Mouse (Mus musculus) neural tube, embryonic 14.5 days (tissue): ENCODE data around the gene Atl1. TPM values are rescaled to one million over a fixed set of nuclear protein-coding genes. Genes with fewer than 3 reads are reported as not detected.

Source experiments
- ATAC-seq: fragments of 200-750 bp; cut with Nextera tagmentation; 2 replicates; pipeline ENCODE4 v1.8.0; 2017; ENCODE audit warnings: low read depth, mild to moderate bottlenecking, moderate TSS enrichment, moderate library complexity
- H3K27ac ChIP-seq: fragments of 300-500 bp; sonication (generic); 2 replicates; pipeline ENCODE4 v1.5.1; 2014; ENCODE audit warnings: low read depth, mild to moderate bottlenecking, control low read depth, low read length, moderate library complexity, mixed read lengths
- H3K27me3 ChIP-seq: fragments of 300-500 bp; sonication (generic); 2 replicates; pipeline ENCODE4 v1.6.1; 2014; ENCODE audit warnings: low read length; ENCODE audit not compliant: control insufficient read depth, insufficient read depth
- H3K36me3 ChIP-seq: fragments of 300-500 bp; sonication (generic); 2 replicates; pipeline ENCODE4 v1.6.1; 2014; ENCODE audit warnings: low read length, mixed read lengths; ENCODE audit not compliant: control insufficient read depth, insufficient read depth
- H3K4me1 ChIP-seq: fragments of 300-500 bp; sonication (generic); 2 replicates; pipeline ENCODE4 v1.6.1; 2014; ENCODE audit warnings: low read length; ENCODE audit not compliant: control insufficient read depth, insufficient read depth
- H3K4me2 ChIP-seq: fragments of 300-500 bp; sonication (generic); 2 replicates; pipeline ENCODE4 v1.6.1; 2014; ENCODE audit warnings: mild to moderate bottlenecking, low read depth, low read length, control low read depth
- H3K4me3 ChIP-seq: fragments of 300-500 bp; sonication (generic); 2 replicates; pipeline ENCODE4 v1.5.1; 2014; ENCODE audit warnings: low read depth, low read length, control low read depth, mixed read lengths
- H3K9ac ChIP-seq: fragments of 300-500 bp; sonication (generic); replicated peaks from 2 replicates; pipeline ENCODE4 v1.6.1; 2014; ENCODE audit warnings: low read depth, mild to moderate bottlenecking, control low read depth, low read length, mixed read lengths
- H3K9me3 ChIP-seq: fragments of 300-500 bp; sonication (generic); 2 replicates; pipeline ENCODE4 v1.6.1; 2016; ENCODE audit warnings: low read length; ENCODE audit not compliant: control insufficient read depth
- WGBS: fragments of 180-500 bp; shearing (Covaris S2); extraction: QIAGEN DNeasy Blood & Tissue Kit; methylation state at CpG from one replicate; pipeline ENCODE4 v1.1.7; 2014; 5-methylcytosine and 5-hydroxymethylcytosine counted together
- polyA plus RNA-seq: library from polyadenylated mRNA; unstranded; fragments of >200 nt; fragmentation: Nextera tagmentation; extraction: Ambion mirVana; gene quantifications from 2 replicates; pipeline ENCODE4 v1.2.1, GENCODE M21; 2014

The Atl1 gene
- polyA plus RNA-seq, result 145 and 166 TPM in 2 replicates

DNA sequence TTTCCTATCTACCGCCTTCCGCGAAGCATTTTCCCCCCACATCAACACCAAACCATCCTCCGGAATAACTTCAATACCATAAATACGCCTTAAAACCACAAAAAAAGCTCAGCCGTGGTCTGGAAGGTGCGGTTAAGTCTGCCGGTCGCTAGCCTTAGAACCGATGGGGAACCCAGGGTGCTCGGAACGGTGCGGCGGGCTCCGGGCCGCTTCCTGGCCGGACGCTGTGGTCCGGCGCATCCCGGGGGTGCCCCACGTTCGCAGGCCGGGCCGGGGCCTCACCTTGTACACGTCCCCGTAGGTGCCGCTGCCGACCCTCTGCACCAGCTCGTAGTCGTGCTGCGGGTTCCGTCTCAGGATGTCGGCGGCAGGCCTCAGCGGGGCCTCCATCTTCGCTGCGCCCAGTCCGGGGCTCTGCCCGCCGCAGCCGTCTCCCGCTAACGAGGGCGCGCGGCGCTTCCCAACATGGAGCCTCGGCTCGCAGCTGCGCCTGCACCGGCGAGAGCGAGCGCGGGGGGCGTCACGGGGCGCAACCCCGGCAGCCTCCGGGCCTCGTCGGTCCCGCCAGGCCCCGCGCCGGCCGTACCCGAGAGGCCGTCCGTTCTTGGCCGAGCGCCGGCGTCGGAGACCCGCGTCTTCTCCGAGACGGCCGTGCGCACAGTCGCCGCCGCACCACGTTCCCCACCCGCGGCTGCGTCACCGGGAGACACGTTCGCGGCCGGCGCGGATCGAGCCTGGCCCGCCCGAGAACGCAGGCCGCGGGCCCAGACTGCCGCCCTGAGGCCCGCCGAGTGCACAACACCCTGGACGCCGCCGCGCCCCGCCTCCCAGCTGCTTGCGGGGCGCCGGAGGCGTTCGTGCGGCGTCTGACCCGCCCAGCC lies at the start of gene Atl1, which contains the start of gene Map4k5:
Gene Atl1, plus strand, starts transcription at position 244 of the 881 bp plus-strand sequence.
Gene Map4k5, minus strand, starts transcription at position 830 of the 881 bp plus-strand sequence.
- Histone ChIP-seq H3K4me1 (peaks cover 26% of the 10 kb centered on the region), H3K9me3 (no peaks in the 10 kb centered on the region)
- WGBS, result under 1% methylated on average over 86 of the region's 118 CpGs

DNA sequence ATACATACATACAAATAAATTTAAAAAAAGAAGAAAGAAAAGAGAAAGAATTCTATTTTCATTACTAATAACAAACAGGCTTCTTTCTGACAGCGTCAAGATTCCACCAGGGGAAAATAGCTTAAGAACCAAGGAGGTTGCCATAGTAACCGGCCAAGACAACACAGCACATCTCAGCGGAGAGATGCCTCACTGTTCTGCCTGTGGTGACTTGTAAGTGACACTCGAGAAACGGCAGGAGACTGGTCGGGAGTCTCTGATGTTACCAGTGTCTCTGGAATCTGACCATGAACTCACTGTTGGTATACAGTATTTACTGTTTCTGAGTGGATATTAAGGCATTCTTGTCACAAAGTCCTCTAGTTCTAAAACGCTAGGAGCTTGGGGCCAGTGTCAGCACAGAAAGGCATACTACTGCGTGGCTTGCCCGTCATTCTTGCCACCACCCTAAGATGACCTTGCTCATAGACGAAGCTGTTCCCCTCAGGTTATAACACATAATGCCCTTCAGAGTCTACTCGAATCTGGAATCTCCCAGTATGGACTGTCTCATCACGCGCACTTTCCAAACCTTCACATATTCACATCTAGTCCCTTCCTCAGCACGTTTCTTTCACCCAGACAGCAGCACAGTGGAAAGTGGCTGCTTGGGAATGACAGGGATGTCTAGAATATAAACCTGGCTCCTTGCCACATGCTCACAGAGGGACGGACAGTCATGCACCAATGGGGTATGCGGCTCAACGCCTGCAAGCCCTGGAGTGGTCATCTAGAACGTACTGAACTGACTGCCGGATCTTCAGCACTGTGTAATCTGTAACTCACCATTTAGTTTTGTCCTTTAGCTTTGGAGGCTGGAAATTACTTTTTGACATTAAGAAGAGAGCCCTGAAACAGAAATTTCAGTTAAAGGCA lies 48.6 kb upstream of the Atl1 start:
- Histone ChIP-seq H3K27me3 (no peaks in the 10 kb centered on the region), H3K4me2 (no peak overlapping the region)

More for the DNA sequence above, at the start of gene Atl1, which contains the start of gene Map4k5:
- Histone ChIP-seq H3K9ac (peak within 1 kb of the TSS; percentile 97), H3K4me2 (peak within 1 kb of the TSS; percentile 80), H3K27me3 (no peaks in the 10 kb centered on the region; the same call in 1 of the 2 replicates), H3K36me3 (no peaks in the 10 kb centered on the region), H3K4me3 (peak within 1 kb of the TSS; percentile 90), H3K27ac (peak within 1 kb of the TSS; percentile 95)
- peak; percentile 97 for ATAC-seq

DNA sequence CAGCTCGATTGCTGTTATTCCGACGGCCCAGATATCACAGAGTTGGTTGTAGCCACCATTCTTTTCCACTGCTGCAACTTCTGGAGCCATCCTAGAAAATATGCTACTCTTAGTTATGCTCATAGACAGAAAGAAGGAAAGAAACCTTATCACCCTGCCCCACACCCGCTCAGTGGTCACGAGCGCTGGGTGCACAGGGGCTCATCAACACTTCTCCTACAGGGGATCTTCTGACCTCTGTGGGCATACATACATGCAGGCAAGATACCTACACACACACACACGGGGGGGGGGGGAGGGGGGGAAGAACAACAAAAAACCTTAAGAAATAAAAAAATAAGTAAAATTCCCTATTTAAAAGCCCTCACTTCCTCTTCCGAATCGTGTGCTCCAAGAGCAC lies 46.7 kb upstream of the Atl1 start:
- ATAC-seq, result no peak
- 91% methylated on average over 9 of the region's 9 CpGs for WGBS
- Histone ChIP-seq H3K27ac (no peak overlapping the region), H3K4me3 (no peak overlapping the region), H3K27me3 (no peaks in the 10 kb centered on the region), H3K36me3 (peaks cover 33% of the 10 kb centered on the region; the same call in 1 of the 2 replicates), H3K9ac (no peak overlapping the region), H3K4me1 (peaks cover 4% of the 10 kb centered on the region), H3K4me2 (no peak overlapping the region), H3K9me3 (no peaks in the 10 kb centered on the region)

More for the DNA sequence above, 48.6 kb upstream of the Atl1 start:
- 59% methylated on average over 19 of the region's 19 CpGs for WGBS
- Histone ChIP-seq H3K9me3 (no peaks in the 10 kb centered on the region), H3K4me3 (no peak overlapping the region), H3K36me3 (peaks cover 31% of the 10 kb centered on the region; the same call in 1 of the 2 replicates), H3K27ac (no peak overlapping the region), H3K4me1 (peaks cover 4% of the 10 kb centered on the region), H3K9ac (no peak overlapping the region)
- peak; percentile 82; the same call in 1 of the 2 replicates for ATAC-seq

DNA sequence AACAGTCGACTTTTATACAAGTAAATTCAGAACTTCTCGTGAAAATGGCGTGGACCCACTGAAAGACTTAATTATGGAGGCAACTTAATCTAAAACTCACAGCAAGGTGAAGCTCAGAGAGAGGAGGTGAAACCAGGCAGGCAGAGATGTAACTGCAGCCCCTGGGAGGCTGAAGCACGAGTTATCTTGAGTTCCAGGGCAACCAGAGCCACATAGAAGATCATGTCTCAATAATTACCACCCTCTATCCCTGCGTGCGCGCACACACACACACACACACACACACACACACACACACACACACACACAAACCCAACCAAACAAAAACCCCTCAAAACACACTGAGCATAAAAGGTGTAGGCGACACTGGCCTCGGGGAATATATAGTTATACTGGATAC lies 45.9 kb upstream of the Atl1 start:
- no peak overlapping the region for H3K4me3 ChIP-seq
- peaks cover 4% of the 10 kb centered on the region for H3K4me1 ChIP-seq
- no peak overlapping the region for H3K9ac ChIP-seq
- 95% methylated on average over 7 of the region's 9 CpGs for WGBS
- no peak overlapping the region for H3K4me2 ChIP-seq
- no peak for ATAC-seq
- H3K9me3 ChIP-seq, result no peaks in the 10 kb centered on the region
- no peak overlapping the region for H3K27ac ChIP-seq
- peaks cover 31% of the 10 kb centered on the region; the same call in 1 of the 2 replicates for H3K36me3 ChIP-seq
- H3K27me3 ChIP-seq, result no peaks in the 10 kb centered on the region

DNA sequence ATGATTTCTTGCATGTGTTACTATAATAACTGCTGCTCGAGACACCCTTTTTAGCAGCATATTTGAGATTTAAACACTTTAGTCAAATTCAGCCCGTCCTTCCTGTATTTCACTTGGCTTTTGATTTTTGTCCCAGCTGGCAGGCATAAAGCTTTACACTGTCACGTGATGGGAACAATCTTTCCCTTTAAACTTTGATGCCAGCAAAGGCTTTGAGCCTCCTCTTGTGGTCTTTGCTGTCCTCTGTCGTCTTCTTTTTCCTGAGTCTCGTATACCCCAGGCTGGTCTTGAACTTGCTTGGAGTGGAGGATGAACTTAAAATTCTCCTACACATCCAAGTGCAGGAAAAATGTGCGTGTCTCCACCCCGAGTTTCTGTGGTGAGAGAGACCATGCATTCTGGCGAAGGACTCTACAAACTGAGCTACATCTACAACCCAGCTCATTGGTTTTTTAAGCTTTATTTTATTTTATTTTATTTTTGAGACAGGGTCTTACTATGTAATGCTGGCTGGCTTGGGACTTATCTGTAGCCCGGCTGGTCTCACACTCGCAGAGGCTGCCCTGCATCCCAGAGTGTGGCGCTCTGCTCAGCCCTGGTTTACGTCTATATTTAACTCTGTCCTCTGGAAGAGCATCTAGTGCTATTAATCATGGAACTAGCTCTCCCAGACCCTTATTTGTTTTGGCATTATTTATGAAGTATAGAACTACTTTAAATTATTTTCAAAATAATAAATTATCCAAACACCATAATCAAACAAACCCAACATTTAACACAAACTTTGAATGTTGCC lies 44.1 kb upstream of the Atl1 start:
- 87% methylated on average over 12 of the region's 12 CpGs for WGBS
- Histone ChIP-seq H3K9ac (no peak overlapping the region), H3K4me1 (peaks cover 4% of the 10 kb centered on the region), H3K9me3 (no peaks in the 10 kb centered on the region), H3K36me3 (peaks cover 29% of the 10 kb centered on the region; the same call in 1 of the 2 replicates), H3K27me3 (no peaks in the 10 kb centered on the region), H3K4me3 (no peak overlapping the region), H3K4me2 (no peak overlapping the region), H3K27ac (no peak overlapping the region)
- ATAC-seq, result no peak

DNA sequence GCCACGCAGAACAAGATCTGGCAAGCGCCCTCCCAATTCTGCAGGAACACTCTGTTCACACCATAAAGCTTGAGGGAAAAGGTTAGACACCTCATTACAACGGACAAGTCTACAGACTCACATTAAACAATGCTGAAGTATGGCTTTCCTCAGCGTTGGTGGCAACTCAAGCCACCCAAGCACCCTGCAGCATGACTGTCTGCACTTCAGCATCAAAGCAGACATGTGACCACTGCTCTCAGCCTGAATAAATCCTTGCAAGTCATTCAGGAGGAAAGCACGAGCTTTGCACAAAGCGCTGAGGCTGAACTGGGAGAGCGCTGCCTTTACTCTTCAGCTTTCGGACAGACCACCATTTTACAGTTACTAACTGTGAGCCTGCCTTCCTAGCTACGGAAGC lies 40.1 kb upstream of the Atl1 start:
- Histone ChIP-seq H3K9ac (no peak overlapping the region), H3K4me3 (no peak overlapping the region), H3K36me3 (peaks cover 30% of the 10 kb centered on the region), H3K4me2 (no peak overlapping the region), H3K4me1 (no peaks in the 10 kb centered on the region), H3K27me3 (no peaks in the 10 kb centered on the region), H3K9me3 (no peaks in the 10 kb centered on the region), H3K27ac (no peak overlapping the region)
- ATAC-seq, result no peak
- 79% methylated on average over 9 of the region's 9 CpGs for WGBS

DNA sequence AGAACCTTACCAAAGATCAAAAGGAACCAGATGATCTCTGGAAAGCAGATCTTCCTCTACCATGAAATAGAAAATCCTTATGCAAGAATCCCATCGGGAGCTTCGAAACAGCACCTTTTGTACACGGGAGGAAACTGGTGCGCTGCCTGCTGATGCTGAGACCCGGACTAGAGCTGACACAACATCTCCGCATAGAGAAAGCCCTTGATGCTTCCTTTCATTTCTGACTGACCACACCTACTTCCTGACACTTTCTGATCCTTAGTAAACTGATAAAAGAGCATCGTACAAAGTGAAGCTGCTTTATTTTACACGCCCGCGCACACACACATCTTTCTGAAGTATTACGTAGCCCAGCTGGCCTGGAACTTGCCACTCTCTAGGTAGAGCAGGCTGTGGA lies 39.0 kb upstream of the Atl1 start:
- WGBS, result 94% methylated on average over 11 of the region's 11 CpGs
- Histone ChIP-seq H3K4me2 (no peak overlapping the region), H3K27ac (no peak overlapping the region), H3K4me3 (no peak overlapping the region), H3K36me3 (peaks cover 20% of the 10 kb centered on the region), H3K4me1 (no peaks in the 10 kb centered on the region), H3K9ac (no peak overlapping the region), H3K27me3 (no peaks in the 10 kb centered on the region), H3K9me3 (no peaks in the 10 kb centered on the region)
- ATAC-seq, result no peak

DNA sequence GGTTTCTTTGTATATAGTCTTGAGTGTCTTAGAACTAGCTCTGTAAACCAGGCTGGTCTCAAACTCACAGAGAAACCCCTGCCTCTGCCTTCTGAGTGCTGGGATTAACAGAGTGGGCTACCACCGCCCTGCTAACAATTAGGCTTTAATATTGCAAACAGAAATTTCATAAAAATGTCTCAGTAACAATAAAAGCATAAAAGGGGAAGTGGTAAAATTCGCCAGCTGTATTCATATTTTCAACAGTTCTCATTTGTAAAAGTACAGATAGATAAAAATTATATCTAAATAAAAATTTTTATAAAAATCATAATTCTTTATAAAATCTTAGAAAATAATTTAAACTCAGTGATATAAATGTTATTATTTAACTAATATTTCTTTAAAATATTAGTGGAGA lies 38.5 kb upstream of the Atl1 start:
- WGBS, result 95% methylated on average over 2 of the region's 2 CpGs
- no peaks in the 10 kb centered on the region for H3K4me1 ChIP-seq
- H3K27ac ChIP-seq, result no peak overlapping the region
- H3K4me2 ChIP-seq, result no peak overlapping the region
- no peak overlapping the region for H3K4me3 ChIP-seq
- no peaks in the 10 kb centered on the region for H3K9me3 ChIP-seq
- ATAC-seq, result no peak
- peaks cover 16% of the 10 kb centered on the region for H3K36me3 ChIP-seq
- H3K27me3 ChIP-seq, result no peaks in the 10 kb centered on the region
- H3K9ac ChIP-seq, result no peak overlapping the region
